Mouse (Mus musculus) gastrocnemius, adult 2 months (tissue): ENCODE measurements around the gene Skint8. TPM values are rescaled to one million over a fixed set of nuclear protein-coding genes. Genes with fewer than 3 reads are reported as not detected.

ENCODE experiments used
- DNase-seq: peaks from one replicate; pipeline ENCODE4 v3.0.0; 2022
- H3K27ac ChIP-seq: fragments of 200-600 bp; 2 replicates; pipeline ENCODE4 v1.8.1; 2022; ENCODE audit warnings: mild to moderate bottlenecking
- H3K4me3 ChIP-seq: fragments of 200-600 bp; 2 replicates; pipeline ENCODE4 v1.8.1; 2022; ENCODE audit warnings: mild to moderate bottlenecking, moderate library complexity
- CTCF ChIP-seq: fragments of 200-600 bp; IDR thresholded peaks from 2 replicates; pipeline ENCODE4 v1.8.1; 2022; ENCODE audit warnings: antibody characterized with exemption, mild to moderate bottlenecking, moderate library complexity
- intact Hi-C: fragments of 180-260 bp; cut with DNase I; formaldehyde crosslinking; loops from one replicate; pipeline ENCODE4 v1.15.1; 2025
- total RNA-seq, 2 experiments: library from RNA; stranded (reverse); gene quantifications; 2 replicates each; pipeline ENCODE4 v1.2.3; 2021

The Skint8 gene
- total RNA-seq, 2 experiments from 2014 or later = not detected

GRCm38 (mm10) chr4:111963669-111964068, 44.5 kb downstream of the Skint8 start:
- intact Hi-C loops = no loop called here
- no peak for DNase-seq
- H3K4me3 ChIP-seq = no peak overlapping the region
- no peak overlapping the region for H3K27ac ChIP-seq
- TF ChIP-seq CTCF = no peak

- no peak within 1 kb of the TSS for H3K4me3 ChIP-seq
- intact Hi-C loops = no loop called here
- no peak for DNase-seq
- H3K27ac ChIP-seq = no peak within 1 kb of the TSS
- no peak for TF ChIP-seq CTCF
Observed at GRCm38 (mm10) chr4:111972623-111973022, 53.4 kb downstream of the Skint8 start, which contains the start of gene Skint7. Gene Skint7, plus strand, starts transcription at chr4:111972923.

Other genes starting within 250 kb of the Skint8 start
- gene Spata6, start 199.4 kb upstream of the Skint8 start, total RNA-seq = 1 to 10 TPM; 2.6 to 3.1 TPM
- gene Slc5a9, start 16.5 kb upstream of the Skint8 start, total RNA-seq = not detected
- gene Skint7, start 53.5 kb downstream of the Skint8 start, total RNA-seq = not detected
- gene Skint1, start 86.9 kb downstream of the Skint8 start, total RNA-seq = not detected
- not detected for gene Skint4, start 152.6 kb downstream of the Skint8 start, total RNA-seq